Mouse (Mus musculus): ENCODE measurements around the gene Dxo. TPM values are rescaled to one million over a fixed set of nuclear protein-coding genes. Genes with fewer than 3 reads are reported as not detected.

The Dxo gene
- polyA plus RNA-seq, 1 experiment: 17.2 TPM

GRCm38 (mm10) chr17:34883332-34883731 is 46.5 kb downstream of the Dxo start:
- no peak overlapping the region for H3K4me3 ChIP-seq (ENCODE audit: insufficient read depth, low read depth, low read length)
- H3K4me1 ChIP-seq (ENCODE audit: control insufficient read depth, insufficient read depth, insufficient read length, low read length): 0 out of 2 replicates have a peak, but pooled peaks cover 2% of the 10 kb centered on the region
- H3K27ac ChIP-seq (replicated peaks; ENCODE audit: low read depth, low read length): no peak overlapping the region

GRCm38 (mm10) chr17:34884704-34885103 is 47.9 kb downstream of the Dxo start:
- no peak overlapping the region for H3K4me3 ChIP-seq (ENCODE audit: insufficient read depth, low read depth, low read length)
- 0 out of 2 replicates have a peak, but pooled peaks cover 2% of the 10 kb centered on the region for H3K4me1 ChIP-seq (ENCODE audit: control insufficient read depth, insufficient read depth, insufficient read length, low read length)
- no peak overlapping the region for H3K27ac ChIP-seq (replicated peaks; ENCODE audit: low read depth, low read length)

GRCm38 (mm10) chr17:34885615-34886014 is 48.8 kb downstream of the Dxo start:
- no peak overlapping the region for H3K4me3 ChIP-seq (ENCODE audit: insufficient read depth, low read depth, low read length)
- H3K27ac ChIP-seq (replicated peaks; ENCODE audit: low read depth, low read length): no peak overlapping the region
- H3K4me1 ChIP-seq (ENCODE audit: control insufficient read depth, insufficient read depth, insufficient read length, low read length): no peaks in the 10 kb centered on the region

- Histone ChIP-seq H3K27ac (replicated peaks; ENCODE audit: low read depth, low read length) (no peak overlapping the region), H3K4me3 (ENCODE audit: insufficient read depth, low read depth, low read length) (no peak overlapping the region), H3K4me1 (ENCODE audit: control insufficient read depth, insufficient read depth, insufficient read length, low read length) (no peaks in the 10 kb centered on the region)
These were observed 51.1 kb downstream of the Dxo start for GRCm38 (mm10) chr17:34887942-34888341.

Other genes starting within 250 kb of the Dxo start
- 3.3 and 7.5 TPM in 2 replicates for gene Gpsm3, start 247.2 kb upstream of the Dxo start, polyA plus RNA-seq (2012; ENCODE audit: insufficient read depth, insufficient read length, missing spikeins)
- gene Pbx2, start 245.8 kb upstream of the Dxo start, polyA plus RNA-seq (2012; ENCODE audit: insufficient read depth, insufficient read length, missing spikeins): 19.9 and 35.5 TPM in 2 replicates
- not detected in 2 replicates for gene Ager, start 239.2 kb upstream of the Dxo start, polyA plus RNA-seq (2012; ENCODE audit: insufficient read depth, insufficient read length, missing spikeins)
- 104 and 110 TPM in 2 replicates for gene Rnf5, start 233.3 kb upstream of the Dxo start, polyA plus RNA-seq (2012; ENCODE audit: insufficient read depth, insufficient read length, missing spikeins)
- 89.0 and 120 TPM in 2 replicates for gene Agpat1, start 232.8 kb upstream of the Dxo start, polyA plus RNA-seq (2012; ENCODE audit: insufficient read depth, insufficient read length, missing spikeins)
- 1.4 TPM in 1 of 2 replicates, not detected in the other for gene Egfl8, start 221.0 kb upstream of the Dxo start, polyA plus RNA-seq (2012; ENCODE audit: insufficient read depth, insufficient read length, missing spikeins)
- 30.2 and 32.3 TPM in 2 replicates for gene Ppt2, start 208.5 kb upstream of the Dxo start, polyA plus RNA-seq (2012; ENCODE audit: insufficient read depth, insufficient read length, missing spikeins)
- not detected in 2 replicates for gene Prrt1, start 207.5 kb upstream of the Dxo start, polyA plus RNA-seq (2012; ENCODE audit: insufficient read depth, insufficient read length, missing spikeins)
- gene Fkbpl, start 192.3 kb upstream of the Dxo start, polyA plus RNA-seq (2012; ENCODE audit: insufficient read depth, insufficient read length, missing spikeins): 11.1 and 26.4 TPM in 2 replicates
- gene Atf6b, start 189.9 kb upstream of the Dxo start, polyA plus RNA-seq (2012; ENCODE audit: insufficient read depth, insufficient read length, missing spikeins): 16.2 and 17.1 TPM in 2 replicates
- gene Tnxb, start 166.5 kb upstream of the Dxo start, polyA plus RNA-seq (2012; ENCODE audit: insufficient read depth, insufficient read length, missing spikeins): 9.7 and 10.1 TPM in 2 replicates
- 17.7 and 28.0 TPM in 2 replicates for gene C4b, start 93.1 kb upstream of the Dxo start, polyA plus RNA-seq (2012; ENCODE audit: insufficient read depth, insufficient read length, missing spikeins)
- gene Cyp21a1, start 32.5 kb upstream of the Dxo start, polyA plus RNA-seq (2012; ENCODE audit: insufficient read depth, insufficient read length, missing spikeins): not detected in 2 replicates
- 18.5 and 20.3 TPM in 2 replicates for gene Stk19, start 74 bp upstream of the Dxo start, polyA plus RNA-seq (2012; ENCODE audit: insufficient read depth, insufficient read length, missing spikeins)
- gene Skiv2l, start 13.2 kb downstream of the Dxo start, polyA plus RNA-seq (2012; ENCODE audit: insufficient read depth, insufficient read length, missing spikeins): 15.1 and 24.6 TPM in 2 replicates
- gene Nelfe, start 13.4 kb downstream of the Dxo start, polyA plus RNA-seq (2012; ENCODE audit: insufficient read depth, insufficient read length, missing spikeins): 25.0 and 41.5 TPM in 2 replicates
- gene Cfb, start 25.5 kb downstream of the Dxo start, polyA plus RNA-seq (2012; ENCODE audit: insufficient read depth, insufficient read length, missing spikeins): 29.3 and 35.1 TPM in 2 replicates
- gene Zbtb12, start 42.5 kb downstream of the Dxo start, polyA plus RNA-seq (2012; ENCODE audit: insufficient read depth, insufficient read length, missing spikeins): 3.0 and 3.3 TPM in 2 replicates
- not detected in 2 replicates for gene Gm20547, start 45.0 kb downstream of the Dxo start, polyA plus RNA-seq (2012; ENCODE audit: insufficient read depth, insufficient read length, missing spikeins)
- gene C2, start 61.2 kb downstream of the Dxo start, polyA plus RNA-seq (2012; ENCODE audit: insufficient read depth, insufficient read length, missing spikeins): 6.0 and 12.4 TPM in 2 replicates
- gene Ehmt2, start 61.5 kb downstream of the Dxo start, polyA plus RNA-seq (2012; ENCODE audit: insufficient read depth, insufficient read length, missing spikeins): 27.4 and 30.6 TPM in 2 replicates
- not detected in 2 replicates for gene Slc44a4, start 77.4 kb downstream of the Dxo start, polyA plus RNA-seq (2012; ENCODE audit: insufficient read depth, insufficient read length, missing spikeins)
- gene Neu1, start 94.2 kb downstream of the Dxo start, polyA plus RNA-seq (2012; ENCODE audit: insufficient read depth, insufficient read length, missing spikeins): 9.1 and 10.2 TPM in 2 replicates
- 5.2 and 26.8 TPM in 2 replicates for gene Hspa1b, start 122.2 kb downstream of the Dxo start, polyA plus RNA-seq (2012; ENCODE audit: insufficient read depth, insufficient read length, missing spikeins)
- gene Gm20481, start 132.9 kb downstream of the Dxo start, polyA plus RNA-seq (2012; ENCODE audit: insufficient read depth, insufficient read length, missing spikeins): not detected in 2 replicates
- gene Hspa1a, start 135.1 kb downstream of the Dxo start, polyA plus RNA-seq (2012; ENCODE audit: insufficient read depth, insufficient read length, missing spikeins): 6.3 and 18.9 TPM in 2 replicates
- 0.48 and 0.71 TPM in 2 replicates for gene Hspa1l, start 135.7 kb downstream of the Dxo start, polyA plus RNA-seq (2012; ENCODE audit: insufficient read depth, insufficient read length, missing spikeins)
- gene Lsm2, start 144.8 kb downstream of the Dxo start, polyA plus RNA-seq (2012; ENCODE audit: insufficient read depth, insufficient read length, missing spikeins): 22.4 and 29.8 TPM in 2 replicates
- gene Vars, start 164.0 kb downstream of the Dxo start, polyA plus RNA-seq (2012; ENCODE audit: insufficient read depth, insufficient read length, missing spikeins): 12.7 and 14.2 TPM in 2 replicates
- gene Vwa7, start 179.6 kb downstream of the Dxo start, polyA plus RNA-seq (2012; ENCODE audit: insufficient read depth, insufficient read length, missing spikeins): not detected in 2 replicates
- gene Sapcd1, start 191.0 kb downstream of the Dxo start, polyA plus RNA-seq (2012; ENCODE audit: insufficient read depth, insufficient read length, missing spikeins): not detected in 2 replicates
- gene Msh5, start 209.7 kb downstream of the Dxo start, polyA plus RNA-seq (2012; ENCODE audit: insufficient read depth, insufficient read length, missing spikeins): not detected in 2 replicates
- 13.6 and 16.8 TPM in 2 replicates for gene Clic1, start 212.9 kb downstream of the Dxo start, polyA plus RNA-seq (2012; ENCODE audit: insufficient read depth, insufficient read length, missing spikeins)
- 9.4 and 11.6 TPM in 2 replicates for gene Ddah2, start 222.0 kb downstream of the Dxo start, polyA plus RNA-seq (2012; ENCODE audit: insufficient read depth, insufficient read length, missing spikeins)
- gene Ly6g6c, start 228.4 kb downstream of the Dxo start, polyA plus RNA-seq (2012; ENCODE audit: insufficient read depth, insufficient read length, missing spikeins): not detected in 2 replicates
- gene Mpig6b, start 229.2 kb downstream of the Dxo start, polyA plus RNA-seq (2012; ENCODE audit: insufficient read depth, insufficient read length, missing spikeins): not detected in 2 replicates
- not detected in 2 replicates for gene Ly6g6e, start 239.9 kb downstream of the Dxo start, polyA plus RNA-seq (2012; ENCODE audit: insufficient read depth, insufficient read length, missing spikeins)
- 3.0 TPM in 1 of 2 replicates, not detected in the other for gene Ly6g6d, start 241.0 kb downstream of the Dxo start, polyA plus RNA-seq (2012; ENCODE audit: insufficient read depth, insufficient read length, missing spikeins)
- not detected in 2 replicates for gene Ly6g6f, start 248.6 kb downstream of the Dxo start, polyA plus RNA-seq (2012; ENCODE audit: insufficient read depth, insufficient read length, missing spikeins)